Mouse (Mus musculus) CH12.LX (cell line): ENCODE measurements around the gene Hsf4. TPM values are rescaled to one million over a fixed set of nuclear protein-coding genes. Genes with fewer than 3 reads are reported as not detected.

Source experiments
- DNase-seq: peaks from one replicate; pipeline ENCODE4 v3.0.0-alpha.2; 2013; ENCODE audit errors: extremely low read depth
- H3K27ac ChIP-seq: 2 replicates; pipeline ENCODE4 v1.5.1; 2012; ENCODE audit warnings: low read depth, mild to moderate bottlenecking, control low read depth, moderate library complexity; ENCODE audit not compliant: insufficient read depth
- H3K27me3 ChIP-seq: replicated peaks from 2 replicates; pipeline ENCODE3; 2012; ENCODE audit warnings: inconsistent platforms
- H3K36me3 ChIP-seq, 2 experiments: replicated peaks in 1 of 2; 2 replicates each; pipeline versions ENCODE3 to v1.6.1; 2012; ENCODE audit warnings: inconsistent platforms in 1 of 2, low read length in 1 of 2, mild to moderate bottlenecking in 1 of 2, mixed read lengths in 1 of 2, moderate library complexity in 1 of 2; ENCODE audit not compliant: control insufficient read depth in 1 of 2, insufficient read depth in 1 of 2
- H3K4me1 ChIP-seq, 2 experiments: 2 replicates each; pipeline ENCODE4 v1.6.1; 2012; ENCODE audit warnings: inconsistent platforms in 1 of 2, moderate library complexity in 1 of 2; ENCODE audit not compliant: insufficient read depth in 2 of 2, control insufficient read depth in 1 of 2
- H3K4me2 ChIP-seq: 2 replicates; pipeline ENCODE4 v1.6.1; 2012; ENCODE audit warnings: low read depth, mild to moderate bottlenecking, control low read depth; ENCODE audit not compliant: poor library complexity, insufficient read depth, severe bottlenecking
- H3K4me3 ChIP-seq, 3 experiments: fragments of 150-350 bp in 1 of 3; sonication (generic) in 1 of 3; replicated peaks in 1 of 3; 2 replicates each; pipeline versions ENCODE3 to v1.5.1; 2011 to 2012; ENCODE audit warnings: low read depth in 2 of 3, low read length in 2 of 3, mild to moderate bottlenecking in 2 of 3, moderate library complexity in 2 of 3, control low read depth in 1 of 3, improper control_type of control experiment in 1 of 3, inconsistent platforms in 1 of 3, mixed read lengths in 1 of 3; ENCODE audit not compliant: poor library complexity in 1 of 3
- H3K79me2 ChIP-seq: replicated peaks from 2 replicates; pipeline ENCODE4 v1.6.1; 2012; ENCODE audit warnings: mild to moderate bottlenecking, moderate library complexity; ENCODE audit not compliant: control insufficient read depth, poor library complexity, insufficient read depth, severe bottlenecking; ENCODE audit errors: extremely low read depth
- H3K9ac ChIP-seq: 2 replicates; pipeline ENCODE4 v1.6.1; 2012; ENCODE audit warnings: low read depth, mild to moderate bottlenecking, control low read depth, moderate library complexity; ENCODE audit not compliant: insufficient read depth
- H3K9me3 ChIP-seq: replicated peaks from 2 replicates; pipeline ENCODE3; 2012; ENCODE audit warnings: low read length, inconsistent platforms, mixed read lengths
- BHLHE40 ChIP-seq: IDR thresholded peaks from 2 replicates; pipeline ENCODE4 v1.6.1; 2011; ENCODE audit warnings: mild to moderate bottlenecking, low read depth, low read length, improper control_type of control experiment
- E2F4 ChIP-seq: IDR thresholded peaks from 2 replicates; pipeline ENCODE4 v1.6.1; 2011; ENCODE audit warnings: low read depth, low read length, improper control_type of control experiment; ENCODE audit not compliant: insufficient replicate concordance
- ETS1 ChIP-seq: conservative IDR thresholded peaks from 2 replicates; pipeline ENCODE4 v1.6.1; 2012; ENCODE audit warnings: low read depth, mild to moderate bottlenecking, inconsistent platforms, low read length, improper control_type of control experiment, moderate library complexity
- GABPA ChIP-seq: IDR thresholded peaks from 2 replicates; pipeline ENCODE4 v1.6.1; 2012; ENCODE audit warnings: low read depth, low read length, improper control_type of control experiment, inconsistent platforms; ENCODE audit not compliant: insufficient replicate concordance
- HCFC1 ChIP-seq: IDR thresholded peaks from 2 replicates; pipeline ENCODE4 v1.6.1; 2012; ENCODE audit warnings: low read depth, mild to moderate bottlenecking, inconsistent platforms, low read length, improper control_type of control experiment
- JUN ChIP-seq: IDR thresholded peaks from 2 replicates; pipeline ENCODE4 v1.6.1; 2011; ENCODE audit warnings: low read depth, mild to moderate bottlenecking, low read length, improper control_type of control experiment, moderate library complexity; ENCODE audit not compliant: insufficient read depth
- MAX ChIP-seq: IDR thresholded peaks from 2 replicates; pipeline ENCODE4 v1.6.1; 2011; ENCODE audit warnings: low read length, improper control_type of control experiment
- MAZ ChIP-seq: IDR thresholded peaks from 2 replicates; pipeline ENCODE4 v1.6.1; 2012; ENCODE audit warnings: low read depth, mild to moderate bottlenecking, inconsistent platforms, low read length, improper control_type of control experiment, moderate library complexity
- MEF2A ChIP-seq: IDR thresholded peaks from 2 replicates; pipeline ENCODE4 v1.6.1; 2014; ENCODE audit warnings: low read depth, mild to moderate bottlenecking, inconsistent platforms, low read length, improper control_type of control experiment, borderline replicate concordance
- MXI1 ChIP-seq: IDR thresholded peaks from 2 replicates; pipeline ENCODE4 v1.6.1; 2011; ENCODE audit warnings: mild to moderate bottlenecking, low read depth, low read length, improper control_type of control experiment
- MYC ChIP-seq: IDR thresholded peaks from 2 replicates; pipeline ENCODE4 v1.6.1; 2011; ENCODE audit warnings: low read depth, mild to moderate bottlenecking, improper control_type of control experiment, low read length
- NRF1 ChIP-seq: IDR thresholded peaks from 2 replicates; pipeline ENCODE4 v1.6.1; 2014; ENCODE audit warnings: low read depth, mild to moderate bottlenecking, inconsistent platforms, low read length, improper control_type of control experiment, moderate library complexity
- PAX5 ChIP-seq: IDR thresholded peaks from 2 replicates; pipeline ENCODE4 v1.6.1; 2012; ENCODE audit warnings: low read length, inconsistent platforms, mixed read lengths
- POLR2AphosphoS2 ChIP-seq: IDR thresholded peaks from 2 replicates; pipeline ENCODE4 v1.6.1; 2011; ENCODE audit warnings: low read depth, low read length, improper control_type of control experiment
- RAD21 ChIP-seq: IDR thresholded peaks from 2 replicates; pipeline ENCODE4 v1.6.1; 2011; ENCODE audit warnings: low read depth, mild to moderate bottlenecking, low read length, improper control_type of control experiment, moderate library complexity
- RCOR1 ChIP-seq: conservative IDR thresholded peaks from 2 replicates; pipeline ENCODE4 v1.6.1; 2012; ENCODE audit warnings: low read depth, mild to moderate bottlenecking, inconsistent platforms, low read length, improper control_type of control experiment
- SMC3 ChIP-seq: IDR thresholded peaks from 2 replicates; pipeline ENCODE4 v1.6.1; 2011; ENCODE audit warnings: low read depth, low read length, improper control_type of control experiment
- TCF12 ChIP-seq: IDR thresholded peaks from 2 replicates; pipeline ENCODE4 v1.6.1; 2014; ENCODE audit warnings: low read depth, mild to moderate bottlenecking, inconsistent platforms, low read length, improper control_type of control experiment
- USF1 ChIP-seq: IDR thresholded peaks from 2 replicates; pipeline ENCODE4 v1.6.1; 2014; ENCODE audit warnings: low read depth, mild to moderate bottlenecking, inconsistent platforms, low read length, improper control_type of control experiment
- USF2 ChIP-seq: conservative IDR thresholded peaks from 2 replicates; pipeline ENCODE4 v1.6.1; 2011; ENCODE audit warnings: low read depth, low read length, improper control_type of control experiment
- ZC3H11A ChIP-seq: IDR thresholded peaks from 2 replicates; pipeline ENCODE4 v1.6.1; 2012; ENCODE audit warnings: low read depth, mild to moderate bottlenecking, inconsistent platforms, low read length, improper control_type of control experiment
- ZKSCAN1 ChIP-seq: IDR thresholded peaks from 2 replicates; pipeline ENCODE4 v1.6.1; 2012; ENCODE audit warnings: low read depth, inconsistent platforms, low read length, improper control_type of control experiment, borderline replicate concordance
- ZMIZ1 ChIP-seq: IDR thresholded peaks from 2 replicates; pipeline ENCODE4 v1.6.1; 2012; ENCODE audit warnings: low read depth, mild to moderate bottlenecking, inconsistent platforms, low read length, improper control_type of control experiment
- ZNF384 ChIP-seq: IDR thresholded peaks from 2 replicates; pipeline ENCODE4 v1.6.1; 2012; ENCODE audit warnings: low read depth, low read length, improper control_type of control experiment, inconsistent platforms
- dilution Hi-C: fragments of 300-500 bp; cut with MboI; formaldehyde crosslinking; loops from 2 replicates; pipeline ENCODE4 v1.14.3; 2020; ENCODE audit warnings: low sequenced_read_pairs; ENCODE audit not compliant: extremely low pct_unique_long_range_greater_than_20kb, extremely low pct_ligation_motif_present
- in situ Hi-C: fragments of 300-500 bp; cut with MboI; formaldehyde crosslinking; loops from 3 replicates; pipeline ENCODE4 v1.14.3; 2019; ENCODE audit warnings: low sequenced_read_pairs, low pct_ligation_motif_present, low pct_unique_long_range_greater_than_20kb, mixed read lengths
- polyA plus RNA-seq: library from polyadenylated mRNA; unstranded; fragments of >175 nt; gene quantifications from 2 replicates; pipeline ENCODE4 v1.2.1, GENCODE M21; 2012; ENCODE audit warnings: low read depth; ENCODE audit not compliant: insufficient read length
- total RNA-seq, 2 experiments: library from RNA; depleted of rRNA; stranded (reverse); fragments of 300-350 nt in 1 of 2; fragments of >200 nt in 1 of 2; gene quantifications; 2 replicates each; pipeline ENCODE4 v1.2.3; 2012 to 2014

Hsf4 gene
- total and polyA plus RNA-seq, 3 experiments = 0.08 TPM; not detected in 2

DNA sequence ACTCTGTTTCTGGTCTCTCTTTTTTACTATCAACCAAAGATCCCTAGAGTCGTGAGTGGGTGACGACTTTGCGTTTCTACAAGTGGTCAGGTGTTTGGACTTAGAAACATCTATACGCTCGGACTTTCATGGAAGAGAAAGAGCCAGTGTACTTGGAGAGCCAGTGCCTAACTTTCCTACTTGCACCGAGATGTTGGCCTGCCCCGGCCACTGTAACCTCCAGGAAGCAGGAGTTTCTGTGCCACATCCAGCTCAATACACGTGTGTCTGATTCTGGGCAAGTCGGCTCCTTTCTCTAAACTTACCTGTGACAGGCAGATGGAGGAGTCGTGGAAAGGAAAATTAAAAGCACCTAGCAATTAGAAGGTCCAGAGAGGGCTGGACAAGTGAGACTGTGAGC, 6.2 kb downstream of the Hsf4 start, which contains the start of gene Nol3:
Gene Nol3, plus strand, starts transcription at position 301 of the 400 bp plus-strand sequence.
- dilution Hi-C loops = no loop called here
- no peaks in the 10 kb centered on the region for H3K27me3 ChIP-seq
- no peaks in the 10 kb centered on the region for H3K79me2 ChIP-seq
- peaks cover 0 to 28% of the 10 kb centered on the region in 2 experiments for H3K36me3 ChIP-seq
- no peaks in the 10 kb centered on the region for H3K9me3 ChIP-seq
- no peak within 1 kb of the TSS for H3K27ac ChIP-seq
- TF ChIP-seq HCFC1 (no peak), SMC3 (no peak), MEF2A (no peak), USF2 (no peak), ETS1 (no peak), USF1 (no peak), ZNF384 (no peak)
- H3K4me2 ChIP-seq = no peak within 1 kb of the TSS
- peaks cover 0 to 2% of the 10 kb centered on the region in 2 experiments; a peak in 1 of 4 replicates for H3K4me1 ChIP-seq
- H3K9ac ChIP-seq = no peak within 1 kb of the TSS
- no peak for DNase-seq
- H3K4me3 ChIP-seq = no peak within 1 kb of the TSS
- in situ Hi-C loops = no loop called here

DNA sequence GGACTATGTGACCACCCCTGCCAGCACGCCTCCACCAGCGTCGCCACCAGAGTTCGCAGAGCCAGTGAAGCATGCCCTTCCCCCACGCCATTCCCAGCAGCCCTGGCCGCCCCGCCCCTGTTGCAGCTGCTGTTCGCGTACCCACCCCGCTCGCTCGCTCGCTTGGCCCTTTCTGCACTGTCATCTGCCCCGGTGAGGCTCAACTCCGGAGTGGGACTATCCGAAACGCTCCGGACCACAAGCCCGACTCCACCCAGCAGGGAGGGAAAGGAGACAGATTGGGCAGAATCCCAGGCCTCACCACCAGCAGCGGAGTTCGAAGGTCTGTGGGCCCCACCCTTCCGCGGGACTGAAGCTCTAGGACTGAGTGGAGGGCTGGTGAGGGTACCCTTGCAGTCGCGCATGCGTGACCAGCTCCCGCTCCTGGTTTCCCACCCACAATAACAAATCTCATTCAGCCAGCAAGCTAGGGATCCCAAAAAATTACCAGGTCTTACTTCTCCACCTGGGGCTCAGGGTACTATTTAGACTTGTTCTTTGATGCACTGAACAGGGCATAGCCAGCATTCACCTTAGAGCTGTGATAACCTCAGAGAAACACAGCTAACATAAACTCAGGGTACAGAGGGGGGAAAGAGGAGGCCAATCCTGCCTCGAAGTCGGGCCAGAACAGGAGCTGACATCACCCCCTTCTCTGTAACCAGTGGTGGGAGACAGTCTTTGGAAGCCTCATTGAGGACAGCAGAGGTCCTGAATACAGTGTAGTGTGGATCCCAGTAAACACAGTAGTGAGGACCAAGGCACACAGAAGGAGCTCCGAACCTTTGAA, 6.9 kb downstream of the Hsf4 start:
- DNase-seq = no peak
- Histone ChIP-seq H3K79me2 (no peaks in the 10 kb centered on the region), H3K27ac (no peak overlapping the region), H3K4me2 (no peak overlapping the region), H3K4me1 (peaks cover 0 to 2% of the 10 kb centered on the region in 2 experiments; a peak in 1 of 4 replicates), H3K27me3 (no peaks in the 10 kb centered on the region), H3K9me3 (no peaks in the 10 kb centered on the region), H3K4me3 (no peak overlapping the region), H3K36me3 (peaks cover 0 to 31% of the 10 kb centered on the region in 2 experiments), H3K9ac (no peak overlapping the region)
- dilution Hi-C loops (no loop called here), in situ Hi-C loops (no loop called here)
- TF ChIP-seq ZMIZ1 (no peak), RAD21 (no peak), ZC3H11A (no peak), HCFC1 (no peak), MAX (no peak), ZKSCAN1 (no peak), MXI1 (no peak), MYC (no peak), USF1 (no peak), JUN (no peak), BHLHE40 (no peak), USF2 (no peak), RCOR1 (no peak), E2F4 (no peak), GABPA (no peak), MAZ (no peak), TCF12 (no peak), NRF1 (no peak), POLR2AphosphoS2 (no peak), PAX5 (no peak)
